Mouse (Mus musculus): ENCODE data around the gene Gen1.

Gene Gen1

DNA sequence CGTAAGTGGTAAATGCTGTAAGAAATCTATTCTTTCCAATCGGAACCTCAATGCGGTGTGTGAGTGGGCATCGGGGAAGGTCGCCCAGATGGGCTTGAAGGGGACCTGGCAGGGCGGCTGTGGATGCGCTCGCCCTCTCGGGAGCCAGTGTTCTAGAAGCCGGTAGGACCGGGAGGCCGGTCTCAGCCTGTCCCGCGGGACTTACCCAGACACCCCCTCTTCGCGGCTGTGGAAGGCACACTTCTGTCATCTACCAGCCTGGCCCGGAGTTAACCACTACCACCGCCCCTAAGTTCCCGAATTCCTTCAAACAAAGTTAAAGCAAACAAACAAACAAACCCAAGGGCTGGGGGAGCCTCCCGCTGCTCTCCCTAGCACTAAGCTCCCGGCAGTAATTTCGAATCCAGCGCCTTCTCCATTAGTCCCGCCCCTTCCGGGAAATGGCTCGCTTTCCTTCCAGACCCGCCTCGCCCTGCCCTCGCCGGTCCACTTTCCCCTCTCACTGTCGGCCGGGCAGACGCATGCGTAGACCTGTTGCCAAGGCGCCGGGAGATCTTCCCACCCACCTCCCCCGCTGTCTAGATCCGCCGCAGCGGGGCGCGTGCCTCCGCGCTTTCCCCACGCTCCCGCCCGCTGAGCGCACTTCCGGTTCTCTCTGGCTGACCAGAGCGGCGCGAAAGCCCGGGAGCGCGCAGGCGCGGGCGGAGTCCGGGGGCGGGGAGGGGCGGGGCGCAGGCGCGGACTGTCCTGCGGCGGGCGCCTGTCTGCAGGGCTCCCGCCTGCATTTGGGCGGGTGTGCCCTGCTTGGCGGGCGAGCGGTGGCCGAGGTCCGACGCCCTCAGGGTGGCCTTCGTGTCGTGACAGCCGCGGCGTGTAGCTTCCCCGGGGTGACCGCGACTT lies at the start of gene Gen1, which contains the start of gene Smc6:
TSS of gene Gen1 (minus strand) at position 420 of the 900 bp plus-strand sequence.
TSS of gene Smc6 (plus strand) at position 505 of the 900 bp plus-strand sequence.
- ATAC-seq (ENCODE audit: low TSS enrichment): peak; percentile 95

- no peak for ATAC-seq (ENCODE audit: low TSS enrichment)
Observed at GRCm38 (mm10) chr12:11313840-11314239, 48.2 kb upstream of the Gen1 start.

GRCm38 (mm10) chr12:11311106-11311505 lies 45.5 kb upstream of the Gen1 start:
- ATAC-seq (ENCODE audit: low TSS enrichment): no peak

- ATAC-seq (ENCODE audit: low TSS enrichment): no peak
Observed at GRCm38 (mm10) chr12:11306753-11307645, 41.4 kb upstream of the Gen1 start.

DNA sequence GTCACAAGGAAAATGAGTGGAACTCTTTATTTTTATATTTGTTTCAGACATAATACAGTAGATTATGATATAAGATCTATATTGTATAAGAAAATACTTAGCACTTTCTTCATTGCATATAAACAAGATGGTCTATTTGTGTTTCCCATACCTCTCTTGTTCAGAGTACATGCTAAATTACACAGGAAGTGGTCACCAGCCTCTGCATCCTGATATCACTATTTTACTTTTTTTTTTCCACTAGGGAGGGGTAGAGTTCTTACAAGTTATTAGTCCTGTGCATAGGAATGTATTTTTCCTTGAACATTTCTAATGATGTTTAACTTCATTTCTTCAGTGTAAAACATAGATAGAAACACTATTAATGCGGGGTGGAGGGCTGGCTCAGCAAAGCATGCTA lies 35.3 kb upstream of the Gen1 start:
- no peak for ATAC-seq (ENCODE audit: low TSS enrichment)

GRCm38 (mm10) chr12:11286382-11286781 lies 20.8 kb upstream of the Gen1 start:
- ATAC-seq (ENCODE audit: low TSS enrichment): no peak

GRCm38 (mm10) chr12:11281584-11281983 lies 16.0 kb upstream of the Gen1 start:
- no peak for ATAC-seq (ENCODE audit: low TSS enrichment)

DNA sequence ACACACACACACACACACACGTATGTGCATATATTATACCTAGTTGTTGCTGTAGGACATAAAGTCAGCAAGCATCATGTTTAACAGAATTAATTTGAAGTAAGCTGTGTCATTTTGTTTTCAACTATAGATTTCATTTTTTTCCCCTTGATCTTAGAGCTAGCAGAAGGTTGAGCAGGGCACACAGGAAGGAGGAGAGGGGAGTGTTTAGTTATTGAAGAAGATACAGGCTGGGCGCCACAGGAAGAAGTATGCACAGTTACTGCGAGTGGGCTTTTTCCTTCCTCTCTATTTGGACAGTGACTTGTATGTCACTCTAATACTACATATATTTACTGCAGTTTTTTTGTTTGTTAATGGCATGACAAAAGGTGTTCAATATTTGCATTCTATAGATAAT lies 14.3 kb upstream of the Gen1 start:
- no peak for ATAC-seq (ENCODE audit: low TSS enrichment)

- no peak for ATAC-seq (ENCODE audit: low TSS enrichment)
Observed at GRCm38 (mm10) chr12:11277207-11277606, 11.6 kb upstream of the Gen1 start.

- ATAC-seq (ENCODE audit: low TSS enrichment): no peak
Observed at GRCm38 (mm10) chr12:11276632-11277031, 11.0 kb upstream of the Gen1 start.

GRCm38 (mm10) chr12:11273185-11273584 lies 7.6 kb upstream of the Gen1 start:
- no peak for ATAC-seq (ENCODE audit: low TSS enrichment)

DNA sequence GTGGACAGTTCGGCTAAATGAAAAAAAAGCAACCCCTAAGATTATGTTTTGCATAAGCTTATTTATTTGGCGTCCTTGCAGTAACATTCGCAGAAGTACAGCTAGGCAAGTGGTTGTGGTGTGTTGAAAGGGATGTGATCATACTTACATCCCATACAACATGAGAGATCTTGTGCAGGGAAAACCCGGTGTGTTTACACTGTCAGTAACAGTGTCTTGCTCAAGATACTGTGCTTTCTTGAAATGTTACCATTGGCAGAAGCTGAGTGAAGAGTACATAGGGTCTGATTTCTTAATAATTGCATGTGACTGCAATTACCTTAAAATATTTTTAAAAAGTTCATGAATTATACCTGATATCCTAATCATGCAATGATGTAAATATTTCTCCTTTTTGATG lies 7.0 kb upstream of the Gen1 start:
- no peak for ATAC-seq (ENCODE audit: low TSS enrichment)

GRCm38 (mm10) chr12:11267030-11267429 lies 1.4 kb upstream of the Gen1 start:
- ATAC-seq (ENCODE audit: low TSS enrichment): no peak

DNA sequence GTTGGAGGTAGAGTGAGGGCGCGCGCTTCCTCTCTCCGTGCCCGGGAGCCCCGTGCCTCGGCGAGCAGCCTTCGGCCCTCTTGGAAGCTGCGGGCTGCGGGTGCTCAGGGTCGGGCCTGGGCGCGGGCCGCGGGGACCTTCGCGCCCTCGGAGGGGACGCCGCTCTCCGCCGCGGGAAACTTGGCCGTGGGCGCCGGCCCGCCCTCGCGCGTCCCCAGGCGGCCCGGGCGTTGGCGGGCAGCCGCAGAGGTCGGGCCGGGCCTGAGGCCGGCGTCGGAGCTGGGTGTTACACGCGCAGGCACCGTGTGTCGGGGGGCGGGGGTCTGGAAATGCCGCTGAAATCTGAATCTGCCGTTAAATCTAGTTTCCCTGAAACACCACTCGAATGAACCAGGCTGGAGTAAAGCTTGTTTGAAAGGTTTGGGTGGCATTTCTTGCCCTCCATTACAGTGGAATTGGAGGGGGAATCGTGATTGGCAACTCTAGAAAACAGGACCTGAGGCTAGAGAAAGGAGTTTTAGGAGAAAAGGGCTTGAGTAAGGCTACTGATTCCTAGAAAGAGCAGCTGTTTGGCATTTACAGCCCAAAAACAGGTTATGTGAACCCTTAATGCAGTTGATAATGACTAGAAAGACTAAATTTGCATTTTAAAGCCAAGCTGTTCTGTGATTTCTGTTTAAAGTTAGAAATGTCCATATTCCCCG lies 833 bp upstream of the Gen1 start:
- peak; percentile 58 for ATAC-seq (ENCODE audit: low TSS enrichment)

DNA sequence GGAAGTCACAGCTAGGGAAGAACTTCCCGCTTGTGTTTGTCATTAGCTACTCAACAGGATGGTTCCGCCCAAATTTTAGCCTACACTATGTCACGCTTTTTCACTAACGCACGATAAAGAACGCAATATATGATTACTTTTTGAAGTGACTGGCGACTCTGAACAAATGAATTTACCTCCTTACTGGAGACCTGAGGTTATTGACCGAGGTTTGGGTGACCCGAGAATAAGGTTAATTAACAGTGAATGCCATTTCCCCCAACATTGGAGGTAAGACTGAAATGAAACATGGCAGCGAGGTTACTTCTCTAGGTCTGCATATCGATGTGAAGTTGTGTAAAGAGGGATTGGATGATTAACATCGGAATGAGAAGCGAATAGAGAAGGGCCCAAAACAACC lies 706 bp downstream of the Gen1 start:
- ATAC-seq (ENCODE audit: low TSS enrichment): no peak

- ATAC-seq (ENCODE audit: low TSS enrichment): no peak
Observed at GRCm38 (mm10) chr12:11250322-11250721, 15.3 kb downstream of the Gen1 start.

DNA sequence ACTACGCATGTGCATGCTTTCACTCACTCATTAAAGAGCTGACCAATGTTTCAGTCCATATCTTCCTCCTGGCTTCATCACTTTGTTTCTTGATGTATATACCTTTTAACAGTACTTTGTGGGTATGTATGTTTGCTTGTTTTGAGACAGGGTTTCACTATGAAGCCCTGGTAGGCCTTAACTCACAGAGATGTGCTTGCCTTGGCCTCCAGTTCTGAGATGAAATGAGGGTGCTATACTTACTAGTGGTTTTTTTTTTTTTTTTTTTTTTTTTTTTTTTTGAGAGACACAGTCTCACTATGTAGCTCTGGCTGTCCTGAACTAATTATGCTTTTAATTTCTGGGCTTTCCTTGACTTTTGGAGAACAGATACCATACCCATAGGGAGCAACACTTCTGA lies 18.1 kb downstream of the Gen1 start:
- ATAC-seq (ENCODE audit: low TSS enrichment): no peak

DNA sequence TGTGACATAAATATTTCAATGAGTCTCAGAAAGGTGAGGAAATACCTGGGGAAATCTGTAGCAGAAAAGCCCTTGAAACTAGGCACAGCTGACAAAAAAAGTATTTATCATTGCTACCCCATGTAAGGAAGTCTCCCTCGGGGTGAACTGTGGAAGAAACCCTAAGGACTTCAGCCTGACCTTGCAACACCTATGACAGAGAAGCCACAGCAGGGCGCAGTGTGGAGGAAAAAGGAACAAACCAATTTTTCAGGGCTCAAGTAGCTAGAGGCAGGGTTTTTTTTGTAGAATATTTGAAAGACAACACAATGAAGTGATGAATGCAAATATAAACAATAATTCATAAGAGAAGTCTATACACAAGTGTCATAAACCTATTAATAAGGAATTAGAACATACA lies 29.6 kb downstream of the Gen1 start:
- ATAC-seq (ENCODE audit: low TSS enrichment): no peak

DNA sequence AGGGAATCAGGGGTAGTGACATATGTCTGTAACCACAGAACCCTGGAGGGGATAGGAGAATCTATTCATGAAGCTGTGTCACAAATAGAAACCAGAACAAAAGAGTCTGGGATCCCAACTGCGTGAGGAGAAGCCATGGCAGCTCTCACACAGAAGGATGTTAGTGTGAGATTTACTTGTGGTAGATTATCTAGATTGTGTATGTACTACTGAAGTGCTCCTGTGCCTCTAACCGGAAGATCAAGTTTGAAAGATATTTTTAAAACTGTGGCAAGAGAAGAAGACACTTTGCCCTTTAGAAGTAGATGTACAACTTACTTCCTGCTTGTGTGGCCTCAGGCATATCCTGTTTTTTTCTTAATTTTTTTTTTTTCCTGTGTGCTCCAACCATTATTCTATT lies 35.3 kb downstream of the Gen1 start:
- no peak for ATAC-seq (ENCODE audit: low TSS enrichment)

DNA sequence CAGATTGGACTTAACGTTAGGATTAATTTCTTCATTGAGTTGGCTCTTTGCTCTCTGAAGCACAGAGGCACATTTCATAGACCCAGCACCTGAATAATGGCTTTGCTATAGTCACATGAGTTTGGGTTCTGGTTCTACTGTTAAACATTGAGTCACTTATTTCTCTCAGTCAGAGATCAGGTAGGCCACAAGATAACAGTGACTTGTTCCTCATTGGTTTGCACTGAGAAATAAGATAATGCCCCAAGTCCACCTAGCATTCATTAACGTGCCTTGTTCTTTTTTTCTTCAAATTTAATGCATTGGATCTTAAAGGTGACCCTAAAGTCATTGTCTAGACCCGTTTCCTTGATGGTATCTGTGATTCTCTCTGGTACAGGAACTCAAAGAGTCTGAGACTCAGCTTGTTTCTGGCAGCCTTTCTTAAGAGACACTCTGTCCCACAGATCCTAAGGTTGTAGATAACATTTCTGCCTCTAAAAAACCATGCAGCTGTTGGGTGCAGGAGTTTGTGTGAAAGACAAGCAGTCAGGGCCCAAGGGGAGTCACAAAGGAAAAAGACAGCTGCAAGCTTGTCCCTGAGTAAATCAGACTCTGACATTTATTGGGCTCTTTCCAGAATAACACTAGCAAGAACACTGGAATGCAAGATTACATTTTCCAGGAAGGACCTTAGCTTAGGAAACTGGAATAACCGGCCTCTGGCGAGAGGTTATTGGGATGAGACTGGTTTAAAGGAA lies 38.9 kb downstream of the Gen1 start:
- no peak for ATAC-seq (ENCODE audit: low TSS enrichment)

DNA sequence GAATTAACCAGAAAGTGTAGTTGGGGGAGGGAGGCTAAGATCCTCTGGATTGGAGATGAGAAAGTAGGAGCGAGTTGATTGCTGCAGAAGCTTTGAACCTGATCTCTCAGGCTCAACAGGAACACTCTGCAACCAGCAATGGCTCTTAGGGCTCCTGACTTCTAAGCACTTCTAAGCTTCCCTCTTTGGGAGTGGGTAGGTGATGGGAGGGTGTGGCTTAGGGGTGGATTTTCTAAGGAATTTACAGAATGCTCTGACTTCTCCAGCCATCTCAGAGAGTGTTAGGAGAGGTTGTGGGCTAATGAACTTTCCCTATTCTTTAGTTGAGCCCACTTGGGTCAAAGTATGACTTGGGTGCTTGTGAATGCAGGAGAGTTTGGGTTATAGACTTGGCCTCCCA lies 39.5 kb downstream of the Gen1 start:
- no peak for ATAC-seq (ENCODE audit: low TSS enrichment)

All from frontal cortex, adult (tissue).